ENCODE assay signal across 8 mouse cellular contexts in the genomic region with DNA sequence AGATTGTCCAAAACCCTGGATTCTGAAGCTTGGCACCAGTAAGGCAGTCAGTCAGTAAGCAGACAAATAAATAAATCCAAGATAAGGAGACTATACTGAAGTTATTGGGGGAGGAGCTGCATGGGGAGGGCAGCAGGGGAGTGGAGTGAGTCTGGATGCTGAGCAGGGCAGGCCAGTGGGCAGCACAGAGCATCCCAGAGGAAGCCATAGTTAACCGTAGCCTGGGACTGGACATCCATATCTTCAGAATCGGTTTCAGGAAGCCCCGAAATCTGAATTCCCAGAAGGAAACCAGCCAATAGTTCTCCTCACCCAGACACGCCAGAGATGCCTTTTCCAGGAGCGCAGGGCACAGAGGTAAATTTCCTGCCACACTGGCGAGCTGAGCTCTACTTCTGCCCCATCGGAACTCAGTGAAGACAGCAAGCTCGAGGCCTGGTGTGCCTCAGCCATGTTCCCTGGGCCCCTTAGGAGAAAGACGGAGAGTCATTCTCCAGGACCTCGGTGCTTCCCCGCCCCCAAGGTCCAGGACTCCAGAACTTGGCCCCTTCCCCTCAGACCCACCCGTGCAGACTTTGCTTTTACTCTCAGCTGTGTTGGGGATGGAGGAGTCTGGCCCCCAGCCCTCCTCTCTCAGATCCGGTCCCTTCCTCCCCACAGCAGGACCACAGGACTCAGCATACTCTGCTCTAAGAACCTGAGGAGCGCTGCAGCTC. TPM values are rescaled to one million over a fixed set of nuclear protein-coding genes. Genes with fewer than 3 reads are reported as not detected.
A peak's percentile ranks its signal among the peaks of the same experiment; 100 is the strongest.
DNase-seq lines count a peak whose midpoint lies in the region; ATAC-seq and TF ChIP-seq lines count a peak whose summit lies in the region.

No protein-coding gene starts in this region.

- ATAC-seq in kidney, postnatal 0 days (replicated peaks; ENCODE audit: low FRiP score, low read depth), result no peak
- ATAC-seq in embryonic facial prominence, embryonic 13.5 days (ENCODE audit: insufficient number of reproducible peaks, insufficient read depth, low FRiP score, low TSS enrichment, low read depth), result no peak
- no peak for ATAC-seq in intestine, embryonic 16.5 days
- ATAC-seq in neural tube, embryonic 14.5 days (ENCODE audit: low read depth), result no peak; the same call in 1 of the 2 replicates

- peak overlapping the region; percentile 36; the same call in 1 of the 2 replicates for H3K27ac ChIP-seq in kidney, postnatal 0 days
- peak overlapping the region; percentile 92 for H3K27ac ChIP-seq in embryonic facial prominence, embryonic 13.5 days
- peak overlapping the region; percentile 8 for H3K27ac ChIP-seq in intestine, embryonic 16.5 days (ENCODE audit: low read length)
- peak overlapping the region; percentile 94 for H3K27ac ChIP-seq in neural tube, embryonic 14.5 days (ENCODE audit: low read depth, low read length)

- peak overlapping the region; percentile 48 for H3K4me3 ChIP-seq in kidney, postnatal 0 days (replicated peaks; ENCODE audit: low read depth, low read length)
- H3K4me3 ChIP-seq in embryonic facial prominence, embryonic 13.5 days, result peak overlapping the region; percentile 60
- H3K4me3 ChIP-seq in intestine, embryonic 16.5 days (ENCODE audit: low read length), result peak overlapping the region; percentile 52
- peak overlapping the region; percentile 47 for H3K4me3 ChIP-seq in neural tube, embryonic 14.5 days (ENCODE audit: low read depth, low read length)

- TF ChIP-seq CTCF in kidney, postnatal 0 days (IDR thresholded peaks at IDR 0.05; ENCODE audit: low read depth), result no peak

- peaks cover 24% of the 10 kb centered on the region; the same call in 1 of the 2 replicates for H3K36me3 ChIP-seq in kidney, postnatal 0 days (ENCODE audit: insufficient read depth, low read length)
- H3K36me3 ChIP-seq in embryonic facial prominence, embryonic 13.5 days, result peaks cover 35% of the 10 kb centered on the region
- peaks cover 17% of the 10 kb centered on the region for H3K36me3 ChIP-seq in intestine, embryonic 16.5 days (ENCODE audit: control insufficient read depth, insufficient read depth, low read length)
- H3K36me3 ChIP-seq in neural tube, embryonic 14.5 days (ENCODE audit: control insufficient read depth, insufficient read depth, low read length), result peaks cover 26% of the 10 kb centered on the region

- no peaks in the 10 kb centered on the region for H3K27me3 ChIP-seq in kidney, postnatal 0 days (ENCODE audit: insufficient read depth, low read length)
- no peaks in the 10 kb centered on the region for H3K27me3 ChIP-seq in embryonic facial prominence, embryonic 13.5 days
- H3K27me3 ChIP-seq in intestine, embryonic 16.5 days (replicated peaks; ENCODE audit: control insufficient read depth, insufficient read depth, low read length), result no peaks in the 10 kb centered on the region
- H3K27me3 ChIP-seq in neural tube, embryonic 14.5 days (ENCODE audit: control insufficient read depth, insufficient read depth, low read length), result no peaks in the 10 kb centered on the region

- DNase-seq in kidney, postnatal 0 days (ENCODE audit: low spot score), result no peak
- DNase-seq in kidney, postnatal 4 days, result no peak
- DNase-seq in T-cell, adult 2 months (ENCODE audit: low spot score), result no peak
- DNase-seq in layer of hippocampus, postnatal 25 days (ENCODE audit: extremely low spot score in 1 of 2, low spot score in 1 of 2), result no peak
- no peak for DNase-seq in left cerebral cortex, adult 11 months (ENCODE audit: low spot score)

- no peaks in the 10 kb centered on the region for H3K9me3 ChIP-seq in kidney, postnatal 0 days (replicated peaks; ENCODE audit: low read length)
- H3K9me3 ChIP-seq in embryonic facial prominence, embryonic 13.5 days, result no peaks in the 10 kb centered on the region
- H3K9me3 ChIP-seq in intestine, embryonic 16.5 days (ENCODE audit: control insufficient read depth, low read length), result no peaks in the 10 kb centered on the region
- H3K9me3 ChIP-seq in neural tube, embryonic 14.5 days (ENCODE audit: control insufficient read depth, low read length), result no peaks in the 10 kb centered on the region

- 41% methylated on average over 14 of the region's 14 CpGs for WGBS in kidney, postnatal 0 days
- WGBS in embryonic facial prominence, embryonic 13.5 days, result 34% methylated on average over 14 of the region's 14 CpGs
- WGBS in intestine, embryonic 16.5 days, result 44% methylated on average over 14 of the region's 14 CpGs
- WGBS in neural tube, embryonic 14.5 days, result 40% methylated on average over 14 of the region's 14 CpGs

- H3K9ac ChIP-seq in kidney, postnatal 0 days (ENCODE audit: low read depth, low read length), result peak overlapping the region; percentile 54
- H3K9ac ChIP-seq in embryonic facial prominence, embryonic 13.5 days, result peak overlapping the region; percentile 77
- H3K9ac ChIP-seq in intestine, embryonic 16.5 days (ENCODE audit: low read depth, low read length), result peak overlapping the region; percentile 54
- peak overlapping the region; percentile 71 for H3K9ac ChIP-seq in neural tube, embryonic 14.5 days (replicated peaks; ENCODE audit: low read depth, low read length)

- H3K4me1 ChIP-seq in kidney, postnatal 0 days (replicated peaks; ENCODE audit: insufficient read depth, low read length), result peaks cover 10% of the 10 kb centered on the region
- peaks cover 35% of the 10 kb centered on the region for H3K4me1 ChIP-seq in embryonic facial prominence, embryonic 13.5 days
- H3K4me1 ChIP-seq in intestine, embryonic 16.5 days (ENCODE audit: control insufficient read depth, insufficient read depth, low read length), result peaks cover 22% of the 10 kb centered on the region
- peaks cover 37% of the 10 kb centered on the region for H3K4me1 ChIP-seq in neural tube, embryonic 14.5 days (ENCODE audit: control insufficient read depth, insufficient read depth, low read length)

- peak overlapping the region; percentile 70 for H3K4me2 ChIP-seq in kidney, postnatal 0 days (ENCODE audit: low read length)
- H3K4me2 ChIP-seq in embryonic facial prominence, embryonic 13.5 days, result peak overlapping the region; percentile 79
- H3K4me2 ChIP-seq in intestine, embryonic 16.5 days (ENCODE audit: low read depth, low read length), result peak overlapping the region; percentile 66
- peak overlapping the region; percentile 93 for H3K4me2 ChIP-seq in neural tube, embryonic 14.5 days (ENCODE audit: low read depth, low read length)

RNA-seq across cellular contexts. Expression of gene Cpt1c, which starts 1.1 kb away (rescaled TPM):
- 13.2 and 13.7 TPM in 2 replicates for polyA plus RNA-seq in kidney, postnatal 0 days (2015; fragmentation: Nextera tagmentation; extraction: Ambion mirVana)
- polyA plus RNA-seq in embryonic facial prominence, embryonic 13.5 days (2015; fragmentation: Nextera tagmentation; extraction: Ambion mirVana), result 32.0 and 39.1 TPM in 2 replicates
- 14.0 and 14.2 TPM in 2 replicates for polyA plus RNA-seq in intestine, embryonic 16.5 days (2015; fragmentation: Nextera tagmentation; extraction: Ambion mirVana)
- 54.3 and 60.3 TPM in 2 replicates for polyA plus RNA-seq in neural tube, embryonic 14.5 days (2014; fragmentation: Nextera tagmentation; extraction: Ambion mirVana)
- total RNA-seq in layer of hippocampus, postnatal 25 days (2021), result 100 to 1,000 TPM; 117 to 128 TPM

RNA-seq across cellular contexts. Expression of gene Prmt1, which starts 12.8 kb away (rescaled TPM):
- polyA plus RNA-seq in kidney, postnatal 0 days (2015; fragmentation: Nextera tagmentation; extraction: Ambion mirVana), result 414 and 449 TPM in 2 replicates
- 534 and 684 TPM in 2 replicates for polyA plus RNA-seq in embryonic facial prominence, embryonic 13.5 days (2015; fragmentation: Nextera tagmentation; extraction: Ambion mirVana)
- 363 and 439 TPM in 2 replicates for polyA plus RNA-seq in intestine, embryonic 16.5 days (2015; fragmentation: Nextera tagmentation; extraction: Ambion mirVana)
- 189 and 206 TPM in 2 replicates for polyA plus RNA-seq in neural tube, embryonic 14.5 days (2014; fragmentation: Nextera tagmentation; extraction: Ambion mirVana)
- 100 to 1,000 TPM; 161 to 174 TPM for total RNA-seq in layer of hippocampus, postnatal 25 days (2021)

RNA-seq across cellular contexts. Expression of gene Irf3, which starts 23.9 kb away (rescaled TPM):
- polyA plus RNA-seq in kidney, postnatal 0 days (2015; fragmentation: Nextera tagmentation; extraction: Ambion mirVana), result 73.6 and 76.0 TPM in 2 replicates
- 92.0 and 99.7 TPM in 2 replicates for polyA plus RNA-seq in embryonic facial prominence, embryonic 13.5 days (2015; fragmentation: Nextera tagmentation; extraction: Ambion mirVana)
- polyA plus RNA-seq in intestine, embryonic 16.5 days (2015; fragmentation: Nextera tagmentation; extraction: Ambion mirVana), result 96.1 and 115 TPM in 2 replicates
- polyA plus RNA-seq in neural tube, embryonic 14.5 days (2014; fragmentation: Nextera tagmentation; extraction: Ambion mirVana), result 53.8 and 60.2 TPM in 2 replicates
- total RNA-seq in layer of hippocampus, postnatal 25 days (2021), result 10 to 100 TPM; 39.5 to 40.1 TPM

RNA-seq across cellular contexts. Expression of gene Bcl2l12, which starts 24.9 kb away (rescaled TPM):
- polyA plus RNA-seq in kidney, postnatal 0 days (2015; fragmentation: Nextera tagmentation; extraction: Ambion mirVana), result 42.8 and 43.4 TPM in 2 replicates
- 73.6 and 83.2 TPM in 2 replicates for polyA plus RNA-seq in embryonic facial prominence, embryonic 13.5 days (2015; fragmentation: Nextera tagmentation; extraction: Ambion mirVana)
- polyA plus RNA-seq in intestine, embryonic 16.5 days (2015; fragmentation: Nextera tagmentation; extraction: Ambion mirVana), result 33.0 and 36.9 TPM in 2 replicates
- 6.4 and 9.5 TPM in 2 replicates for polyA plus RNA-seq in neural tube, embryonic 14.5 days (2014; fragmentation: Nextera tagmentation; extraction: Ambion mirVana)
- 1 to 10 TPM; 1.9 to 3.4 TPM for total RNA-seq in layer of hippocampus, postnatal 25 days (2021)

RNA-seq across cellular contexts. Expression of gene Tsks, which starts 30.6 kb away (rescaled TPM):
- polyA plus RNA-seq in kidney, postnatal 0 days (2015; fragmentation: Nextera tagmentation; extraction: Ambion mirVana), result 0.13 and 0.14 TPM in 2 replicates
- 0.25 and 0.26 TPM in 2 replicates for polyA plus RNA-seq in embryonic facial prominence, embryonic 13.5 days (2015; fragmentation: Nextera tagmentation; extraction: Ambion mirVana)
- 0.28 TPM in 1 of 2 replicates, not detected in the other for polyA plus RNA-seq in intestine, embryonic 16.5 days (2015; fragmentation: Nextera tagmentation; extraction: Ambion mirVana)
- 0.11 and 0.19 TPM in 2 replicates for polyA plus RNA-seq in neural tube, embryonic 14.5 days (2014; fragmentation: Nextera tagmentation; extraction: Ambion mirVana)
- total RNA-seq in layer of hippocampus, postnatal 25 days (2021), result 1 to 10 TPM in 1 of 2 experiments, under 1 TPM in 1; 0.73 to 1.0 TPM

Comparison
In these comparisons a context has a peak if more than half of its experiments do, and no peak if none do; other contexts are left out.
1. H3K27ac ChIP-seq: peak in every context shown above with its lines; median percentile 94 in neural tube, embryonic 14.5 days; 92 in embryonic facial prominence, embryonic 13.5 days; 36 in kidney, postnatal 0 days; 8 in intestine, embryonic 16.5 days.